Mouse (Mus musculus) brain, embryonic 14.5 days (tissue): Measurements from ENCODE around the gene Cnot1.

ENCODE experiments used
- CTCF ChIP-seq: fragments of 200-500 bp; IDR thresholded peaks from 2 replicates; pipeline ENCODE4 v1.5.1; 2012; ENCODE audit warnings: inconsistent platforms, mild to moderate bottlenecking, moderate library complexity, borderline replicate concordance; ENCODE audit not compliant: insufficient read depth, insufficient read length; ENCODE audit errors: extremely low read depth
- POLR2A ChIP-seq: fragments of 200-500 bp; IDR thresholded peaks from 2 replicates; pipeline ENCODE4 v1.6.1; 2012; ENCODE audit warnings: mild to moderate bottlenecking, inconsistent platforms, borderline replicate concordance; ENCODE audit not compliant: poor library complexity, insufficient read depth, insufficient read length, severe bottlenecking; ENCODE audit errors: extremely low read depth

- no peak for TF ChIP-seq POLR2A
- no peak for TF ChIP-seq CTCF
Observed at GRCm38 (mm10) chr8:95837266-95837665, 30.0 kb upstream of the Cnot1 start.
